Mouse (Mus musculus) forebrain, postnatal 0 days (tissue): ENCODE results near the gene Micu1. TPM values are rescaled to one million over a fixed set of nuclear protein-coding genes. Genes with fewer than 3 reads are reported as not detected.

Experiments
- ATAC-seq: fragments of 200-750 bp; cut with Nextera tagmentation; 2 replicates; pipeline ENCODE4 v1.8.0; 2017; ENCODE audit warnings: mild to moderate bottlenecking, moderate library complexity
- DNase-seq: peaks from one replicate; pipeline ENCODE4 v3.0.0-alpha.2; 2015
- H3K27ac ChIP-seq: fragments of 300-500 bp; sonication (generic); 2 replicates; pipeline ENCODE4 v1.5.1; 2014; ENCODE audit warnings: low read depth, mild to moderate bottlenecking, antibody characterized with exemption, low read length, moderate library complexity, mixed read lengths
- H3K27me3 ChIP-seq: fragments of 300-500 bp; sonication (generic); 2 replicates; pipeline ENCODE4 v1.6.1; 2014; ENCODE audit warnings: mild to moderate bottlenecking, low read length, mixed read lengths; ENCODE audit not compliant: insufficient read depth
- H3K36me3 ChIP-seq: fragments of 300-500 bp; sonication (generic); 2 replicates; pipeline ENCODE4 v1.6.1; 2014; ENCODE audit warnings: mild to moderate bottlenecking, moderate library complexity; ENCODE audit not compliant: insufficient read depth
- H3K4me1 ChIP-seq: fragments of 300-500 bp; sonication (generic); 2 replicates; pipeline ENCODE4 v1.6.1; 2014; ENCODE audit warnings: antibody characterized with exemption; ENCODE audit not compliant: insufficient read depth
- H3K4me2 ChIP-seq: fragments of 300-500 bp; sonication (generic); 2 replicates; pipeline ENCODE4 v1.6.1; 2014; ENCODE audit warnings: low read depth, mild to moderate bottlenecking, moderate library complexity
- H3K4me3 ChIP-seq: fragments of 300-500 bp; sonication (generic); 2 replicates; pipeline ENCODE4 v1.5.1; 2014; ENCODE audit warnings: low read depth, low read length, mixed read lengths
- H3K9ac ChIP-seq: fragments of 300-500 bp; sonication (generic); 2 replicates; pipeline ENCODE4 v1.6.1; 2014; ENCODE audit warnings: mild to moderate bottlenecking
- H3K9me3 ChIP-seq: fragments of 300-500 bp; sonication (generic); 2 replicates; pipeline ENCODE4 v1.6.1; 2016; ENCODE audit warnings: low read length
- CTCF ChIP-seq: sonication (generic); IDR thresholded peaks from 2 replicates; pipeline ENCODE4 v1.5.1; 2016; ENCODE audit warnings: antibody characterized with exemption, control low read depth, low read depth
- WGBS: fragments of 180-500 bp; shearing (Covaris S2); extraction: QIAGEN DNeasy Blood & Tissue Kit; methylation state at CpG from one replicate; pipeline ENCODE4 v1.1.7; 2014; 5-methylcytosine and 5-hydroxymethylcytosine counted together
- polyA plus RNA-seq: library from polyadenylated mRNA; unstranded; fragments of >200 nt; fragmentation: Nextera tagmentation; extraction: Ambion mirVana; gene quantifications from 2 replicates; pipeline ENCODE4 v1.2.1, GENCODE M21; 2015
- total RNA-seq: library from RNA; depleted of rRNA; stranded (reverse); fragments of >200 nt; gene quantifications from 2 replicates; pipeline ENCODE4 v1.2.3, GENCODE M21; 2014

Micu1 gene
- total and polyA plus RNA-seq, 2 experiments from 2014 or later, result 69.6 to 72.0 TPM

GRCm38 (mm10) chr10:59721555-59721954 is 19.3 kb downstream of the Micu1 start:
- no peak for DNase-seq

DNA sequence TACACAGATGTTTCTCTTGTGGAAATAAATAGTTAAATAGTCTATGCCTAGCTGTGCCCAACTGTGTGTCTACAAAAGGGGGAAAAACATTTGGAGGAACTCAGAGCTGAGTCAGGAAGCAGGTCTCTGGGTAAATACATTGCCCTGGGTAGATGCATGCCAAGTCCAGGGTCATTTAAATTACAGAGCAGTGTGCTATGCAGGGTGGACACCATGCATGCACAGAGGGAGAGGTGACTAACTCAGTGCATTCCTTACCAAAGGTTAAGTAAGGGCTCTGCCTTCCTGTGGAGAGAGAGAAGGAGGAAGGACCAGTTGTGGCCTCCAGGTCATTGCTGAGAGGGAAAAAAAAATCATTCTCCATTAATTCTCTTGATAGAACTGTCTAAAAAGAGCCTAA is 22.4 kb downstream of the Micu1 start:
- no peak overlapping the region for H3K4me2 ChIP-seq
- no peaks in the 10 kb centered on the region for H3K27me3 ChIP-seq
- TF ChIP-seq CTCF, result no peak
- no peak overlapping the region for H3K4me3 ChIP-seq
- no peak for DNase-seq
- H3K27ac ChIP-seq, result no peak overlapping the region
- no peak for ATAC-seq
- H3K36me3 ChIP-seq, result 0 out of 2 replicates have a peak, but pooled peaks cover 3% of the 10 kb centered on the region
- no peak overlapping the region for H3K9ac ChIP-seq
- H3K9me3 ChIP-seq, result no peaks in the 10 kb centered on the region
- H3K4me1 ChIP-seq, result no peaks in the 10 kb centered on the region

More at GRCm38 (mm10) chr10:59721555-59721954, 19.3 kb downstream of the Micu1 start:
- Histone ChIP-seq H3K36me3 (no peaks in the 10 kb centered on the region), H3K27me3 (no peaks in the 10 kb centered on the region), H3K4me3 (no peak overlapping the region), H3K27ac (no peak overlapping the region), H3K9me3 (no peaks in the 10 kb centered on the region), H3K4me1 (no peaks in the 10 kb centered on the region), H3K4me2 (no peak overlapping the region), H3K9ac (no peak overlapping the region)
- no peak for ATAC-seq
- TF ChIP-seq CTCF, result no peak
- 75% methylated on average over 4 of the region's 4 CpGs for WGBS

GRCm38 (mm10) chr10:59727251-59727650 is 25.0 kb downstream of the Micu1 start:
- H3K27ac ChIP-seq, result no peak overlapping the region
- H3K4me3 ChIP-seq, result no peak overlapping the region
- 0 out of 2 replicates have a peak, but pooled peaks cover 3% of the 10 kb centered on the region for H3K36me3 ChIP-seq
- WGBS, result 74% methylated on average over 6 of the region's 6 CpGs
- no peaks in the 10 kb centered on the region for H3K27me3 ChIP-seq
- no peaks in the 10 kb centered on the region for H3K4me1 ChIP-seq
- H3K4me2 ChIP-seq, result no peak overlapping the region
- no peak for DNase-seq
- no peak for TF ChIP-seq CTCF
- no peak overlapping the region for H3K9ac ChIP-seq
- ATAC-seq, result no peak
- no peaks in the 10 kb centered on the region for H3K9me3 ChIP-seq

GRCm38 (mm10) chr10:59729261-59729660 is 27.0 kb downstream of the Micu1 start:
- Histone ChIP-seq H3K4me2 (no peak overlapping the region), H3K9ac (no peak overlapping the region), H3K4me3 (no peak overlapping the region), H3K4me1 (no peaks in the 10 kb centered on the region), H3K27ac (no peak overlapping the region), H3K27me3 (no peaks in the 10 kb centered on the region), H3K36me3 (peaks cover 12% of the 10 kb centered on the region; the same call in 1 of the 2 replicates), H3K9me3 (no peaks in the 10 kb centered on the region)
- no peak for DNase-seq
- no peak for TF ChIP-seq CTCF
- 90% methylated on average over 9 of the region's 9 CpGs for WGBS
- ATAC-seq, result no peak

DNA sequence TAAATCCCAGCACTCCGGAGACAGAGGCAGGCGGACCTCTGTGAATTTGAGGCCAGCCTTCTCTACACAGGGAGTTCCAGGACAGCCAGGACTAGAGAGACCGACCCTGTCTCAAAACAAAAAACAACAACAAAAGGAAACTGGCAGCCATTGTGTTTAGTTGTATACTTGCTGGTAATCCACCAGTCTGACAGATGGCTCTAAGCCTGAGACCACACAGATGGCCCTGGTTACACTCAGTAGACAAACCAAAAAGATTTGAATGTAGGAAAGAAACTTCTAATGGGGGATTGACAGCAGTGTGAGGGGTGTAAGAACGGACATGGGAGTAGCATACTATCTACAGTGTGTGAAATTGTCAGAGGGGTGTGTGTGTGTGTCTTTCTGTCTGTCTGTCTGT is 27.6 kb downstream of the Micu1 start:
- H3K36me3 ChIP-seq, result peaks cover 12% of the 10 kb centered on the region; the same call in 1 of the 2 replicates
- no peaks in the 10 kb centered on the region for H3K4me1 ChIP-seq
- no peak overlapping the region for H3K27ac ChIP-seq
- no peaks in the 10 kb centered on the region for H3K9me3 ChIP-seq
- H3K9ac ChIP-seq, result no peak overlapping the region
- peak; percentile 42 for ATAC-seq
- no peaks in the 10 kb centered on the region for H3K27me3 ChIP-seq
- 23% methylated on average over 4 of the region's 4 CpGs for WGBS
- peak; percentile 18 for DNase-seq
- TF ChIP-seq CTCF, result no peak
- H3K4me2 ChIP-seq, result no peak overlapping the region
- no peak overlapping the region for H3K4me3 ChIP-seq

DNA sequence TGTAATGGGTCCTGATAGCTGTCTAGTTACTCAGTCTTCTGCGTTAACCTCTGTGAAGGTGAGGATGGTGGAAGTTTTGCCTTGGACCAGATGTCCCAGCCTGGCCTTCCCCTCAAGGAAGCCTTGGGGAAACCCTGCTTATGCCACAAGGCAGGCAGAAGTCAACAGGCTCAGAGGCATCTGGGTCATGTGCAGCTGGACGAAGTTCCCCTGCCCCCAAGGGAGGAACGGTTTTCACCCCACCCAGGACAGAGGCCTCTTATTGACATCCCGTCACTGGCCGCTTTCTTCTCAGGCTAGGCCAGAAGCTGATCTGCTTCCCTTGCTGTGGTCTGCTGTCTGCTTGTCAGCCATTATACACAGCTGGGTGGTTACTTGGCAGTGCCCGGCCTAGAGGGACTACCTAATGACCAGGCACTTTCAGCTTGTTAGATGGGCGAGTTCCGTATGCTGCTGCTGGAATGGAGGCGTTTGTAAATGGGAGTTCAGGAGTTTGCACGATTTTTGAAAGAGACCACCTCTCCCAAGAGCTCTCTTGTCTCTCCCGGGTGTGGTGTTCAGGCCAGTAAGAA is 33.8 kb downstream of the Micu1 start:
- Histone ChIP-seq H3K4me3 (no peak overlapping the region), H3K36me3 (peaks cover 9% of the 10 kb centered on the region), H3K4me2 (no peak overlapping the region), H3K9ac (no peak overlapping the region), H3K9me3 (no peaks in the 10 kb centered on the region), H3K27me3 (no peaks in the 10 kb centered on the region), H3K27ac (no peak overlapping the region), H3K4me1 (no peaks in the 10 kb centered on the region)
- ATAC-seq (no peak; the same call in 1 of the 2 replicates), DNase-seq (no peak)
- TF ChIP-seq CTCF, result no peak
- 70% methylated on average over 11 of the region's 11 CpGs for WGBS

DNA sequence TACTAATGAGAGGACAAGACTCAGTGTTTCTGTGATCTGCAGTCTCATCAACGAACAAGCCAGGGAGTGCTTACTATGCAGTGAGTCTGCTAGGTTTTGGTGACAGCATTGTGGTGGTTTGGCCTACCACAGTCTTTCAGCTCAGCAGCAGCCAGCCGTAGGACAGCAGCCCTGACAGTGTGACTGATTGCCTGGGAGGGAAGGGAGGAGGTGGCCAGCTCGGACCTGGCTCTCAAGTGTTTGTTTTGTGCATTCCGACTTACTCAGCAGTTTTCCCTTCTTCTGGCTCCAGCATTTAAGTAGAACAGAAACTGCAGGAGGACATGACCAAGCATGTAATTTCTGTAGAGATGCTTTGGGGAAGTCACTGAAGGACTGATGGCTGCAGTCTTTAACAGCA is 39.2 kb downstream of the Micu1 start:
- WGBS, result 75% methylated on average over 4 of the region's 4 CpGs
- H3K27me3 ChIP-seq, result no peaks in the 10 kb centered on the region
- no peak for ATAC-seq
- TF ChIP-seq CTCF, result no peak
- no peak overlapping the region for H3K4me3 ChIP-seq
- DNase-seq, result no peak
- no peak overlapping the region for H3K27ac ChIP-seq
- H3K9me3 ChIP-seq, result no peaks in the 10 kb centered on the region
- H3K9ac ChIP-seq, result no peak overlapping the region
- H3K4me1 ChIP-seq, result no peaks in the 10 kb centered on the region
- no peaks in the 10 kb centered on the region; the same call in 1 of the 2 replicates for H3K36me3 ChIP-seq
- H3K4me2 ChIP-seq, result no peak overlapping the region
